Mouse (Mus musculus) erythroblast, embryonic 14.5 days (primary cell): ENCODE data around the gene Nufip1. TPM values are rescaled to one million over a fixed set of nuclear protein-coding genes. Genes with fewer than 3 reads are reported as not detected.

ENCODE experiments used
- H3K27me3 ChIP-seq: 2 replicates; pipeline ENCODE4 v1.6.1; 2012; ENCODE audit warnings: inconsistent platforms; ENCODE audit not compliant: control insufficient read depth
- H3K36me3 ChIP-seq: 2 replicates; pipeline ENCODE4 v1.6.1; 2012; ENCODE audit warnings: mild to moderate bottlenecking, inconsistent platforms; ENCODE audit not compliant: control insufficient read depth
- H3K4me1 ChIP-seq: 2 replicates; pipeline ENCODE4 v1.6.1; 2012; ENCODE audit warnings: inconsistent platforms; ENCODE audit not compliant: control insufficient read depth
- H3K4me3 ChIP-seq: replicated peaks from 2 replicates; pipeline ENCODE3; 2012; ENCODE audit warnings: moderate library complexity, mild to moderate bottlenecking, inconsistent platforms
- H3K9me3 ChIP-seq: 2 replicates; pipeline ENCODE4 v1.6.1; 2012; ENCODE audit warnings: low read length, inconsistent platforms, mixed read lengths; ENCODE audit not compliant: control insufficient read depth
- GATA1 ChIP-seq: IDR thresholded peaks from 2 replicates; pipeline ENCODE4 v1.6.1; 2012; ENCODE audit warnings: low read length, inconsistent platforms, mixed read lengths
- TAL1 ChIP-seq: IDR thresholded peaks from 3 replicates; pipeline ENCODE4 v1.6.1; 2012; ENCODE audit warnings: low read length, inconsistent platforms, mixed read lengths
- polyA plus RNA-seq: library from polyadenylated mRNA; stranded (reverse); fragments of >175 nt; gene quantifications from 2 replicates; pipeline ENCODE4 v1.2.3, GENCODE M21; 2012

Nufip1 gene
- polyA plus RNA-seq, 1 experiment, result 0.20 TPM

GRCm38 (mm10) chr14:76081451-76081850 lies 29.2 kb upstream of the Nufip1 start:
- Histone ChIP-seq H3K36me3 (no peaks in the 10 kb centered on the region), H3K9me3 (no peaks in the 10 kb centered on the region), H3K27me3 (no peaks in the 10 kb centered on the region), H3K4me3 (no peak overlapping the region), H3K4me1 (peaks cover 4% of the 10 kb centered on the region)
- TF ChIP-seq TAL1 (no peak), GATA1 (no peak)

GRCm38 (mm10) chr14:76082086-76082636 lies 28.5 kb upstream of the Nufip1 start:
- Histone ChIP-seq H3K4me1 (peaks cover 4% of the 10 kb centered on the region), H3K27me3 (no peaks in the 10 kb centered on the region), H3K4me3 (no peak overlapping the region), H3K9me3 (no peaks in the 10 kb centered on the region), H3K36me3 (no peaks in the 10 kb centered on the region; the same call in 1 of the 2 replicates)
- TF ChIP-seq GATA1, result no peak
- TF ChIP-seq TAL1, result no peak

- Histone ChIP-seq H3K4me1 (peaks cover 4% of the 10 kb centered on the region), H3K9me3 (no peaks in the 10 kb centered on the region), H3K36me3 (peaks cover 7% of the 10 kb centered on the region), H3K4me3 (no peak overlapping the region), H3K27me3 (no peaks in the 10 kb centered on the region)
- no peak for TF ChIP-seq GATA1
- TF ChIP-seq TAL1, result no peak
These were observed 26.5 kb upstream of the Nufip1 start for GRCm38 (mm10) chr14:76084188-76084587.

- no peaks in the 10 kb centered on the region for H3K27me3 ChIP-seq
- no peak overlapping the region for H3K4me3 ChIP-seq
- no peaks in the 10 kb centered on the region for H3K9me3 ChIP-seq
- H3K4me1 ChIP-seq, result no peaks in the 10 kb centered on the region
- TF ChIP-seq GATA1 (no peak), TAL1 (no peak)
- H3K36me3 ChIP-seq, result peaks cover 81% of the 10 kb centered on the region
These were observed 13.4 kb upstream of the Nufip1 start for GRCm38 (mm10) chr14:76097244-76097643.

- no peaks in the 10 kb centered on the region for H3K4me1 ChIP-seq
- H3K4me3 ChIP-seq, result no peak overlapping the region
- no peaks in the 10 kb centered on the region for H3K9me3 ChIP-seq
- peaks cover 77% of the 10 kb centered on the region for H3K36me3 ChIP-seq
- TF ChIP-seq GATA1, result no peak
- TF ChIP-seq TAL1, result no peak
- no peaks in the 10 kb centered on the region for H3K27me3 ChIP-seq
These were observed 12.9 kb upstream of the Nufip1 start for GRCm38 (mm10) chr14:76097815-76098214.

GRCm38 (mm10) chr14:76099543-76099942 lies 11.1 kb upstream of the Nufip1 start:
- peaks cover 76% of the 10 kb centered on the region for H3K36me3 ChIP-seq
- no peaks in the 10 kb centered on the region for H3K27me3 ChIP-seq
- H3K4me1 ChIP-seq, result no peaks in the 10 kb centered on the region
- no peaks in the 10 kb centered on the region for H3K9me3 ChIP-seq
- TF ChIP-seq TAL1 (no peak), GATA1 (no peak)
- no peak overlapping the region for H3K4me3 ChIP-seq

- no peak overlapping the region for H3K4me3 ChIP-seq
- no peak for TF ChIP-seq TAL1
- no peak for TF ChIP-seq GATA1
- no peaks in the 10 kb centered on the region for H3K9me3 ChIP-seq
- peaks cover 60% of the 10 kb centered on the region for H3K36me3 ChIP-seq
- no peaks in the 10 kb centered on the region for H3K27me3 ChIP-seq
- peaks cover 11% of the 10 kb centered on the region for H3K4me1 ChIP-seq
These were observed 5.1 kb downstream of the Nufip1 start for GRCm38 (mm10) chr14:76115744-76116143.

- Histone ChIP-seq H3K27me3 (no peaks in the 10 kb centered on the region), H3K9me3 (no peaks in the 10 kb centered on the region), H3K4me3 (no peak overlapping the region), H3K36me3 (peaks cover 85% of the 10 kb centered on the region), H3K4me1 (no peaks in the 10 kb centered on the region)
- TF ChIP-seq GATA1 (no peak), TAL1 (no peak)
These were observed 8.3 kb downstream of the Nufip1 start for GRCm38 (mm10) chr14:76118963-76119362.

- peaks cover 86% of the 10 kb centered on the region for H3K36me3 ChIP-seq
- no peaks in the 10 kb centered on the region for H3K27me3 ChIP-seq
- H3K4me3 ChIP-seq, result no peak overlapping the region
- TF ChIP-seq TAL1 (no peak), GATA1 (no peak)
- no peaks in the 10 kb centered on the region for H3K4me1 ChIP-seq
- H3K9me3 ChIP-seq, result no peaks in the 10 kb centered on the region
These were observed 9.8 kb downstream of the Nufip1 start for GRCm38 (mm10) chr14:76120472-76120871.

GRCm38 (mm10) chr14:76121901-76122662 lies 11.4 kb downstream of the Nufip1 start:
- Histone ChIP-seq H3K27me3 (no peaks in the 10 kb centered on the region), H3K36me3 (peaks cover 87% of the 10 kb centered on the region), H3K4me3 (no peak overlapping the region), H3K4me1 (no peaks in the 10 kb centered on the region), H3K9me3 (no peaks in the 10 kb centered on the region)
- no peak for TF ChIP-seq TAL1
- TF ChIP-seq GATA1, result no peak
